Mouse (Mus musculus) lung, postnatal 0 days (tissue): ENCODE data around the gene Dpp6. TPM values are rescaled to one million over a fixed set of nuclear protein-coding genes. Genes with fewer than 3 reads are reported as not detected.

ENCODE experiments used
- ATAC-seq: fragments of 200-750 bp; cut with Nextera tagmentation; 2 replicates; pipeline ENCODE4 v1.8.0; 2017; ENCODE audit warnings: moderate library complexity
- DNase-seq: peaks from one replicate; pipeline ENCODE4 v3.0.0-alpha.2; 2016; ENCODE audit warnings: low spot score
- H3K27ac ChIP-seq: fragments of 300-500 bp; sonication (generic); 2 replicates; pipeline ENCODE4 v1.5.1; 2014; ENCODE audit warnings: antibody characterized with exemption, mild to moderate bottlenecking, low read length, mixed read lengths
- H3K27me3 ChIP-seq: fragments of 300-500 bp; sonication (generic); replicated peaks from 2 replicates; pipeline ENCODE4 v1.6.1; 2014; ENCODE audit warnings: low read length, mixed read lengths; ENCODE audit not compliant: insufficient read depth
- H3K36me3 ChIP-seq: fragments of 300-500 bp; sonication (generic); 2 replicates; pipeline ENCODE4 v1.6.1; 2014; ENCODE audit warnings: low read length, mixed read lengths; ENCODE audit not compliant: insufficient read depth
- H3K4me1 ChIP-seq: fragments of 300-500 bp; sonication (generic); 2 replicates; pipeline ENCODE4 v1.6.1; 2014; ENCODE audit warnings: antibody characterized with exemption, low read depth, low read length, mixed read lengths; ENCODE audit not compliant: insufficient read depth
- H3K4me2 ChIP-seq: fragments of 300-500 bp; sonication (generic); replicated peaks from 2 replicates; pipeline ENCODE4 v1.6.1; 2014; ENCODE audit warnings: low read depth, mild to moderate bottlenecking, low read length, moderate library complexity, mixed read lengths
- H3K4me3 ChIP-seq: fragments of 300-500 bp; sonication (generic); 2 replicates; pipeline ENCODE4 v1.5.1; 2014; ENCODE audit warnings: low read depth, low read length
- H3K9ac ChIP-seq: fragments of 300-500 bp; sonication (generic); replicated peaks from 2 replicates; pipeline ENCODE4 v1.6.1; 2014; ENCODE audit warnings: low read depth, mild to moderate bottlenecking
- H3K9me3 ChIP-seq: fragments of 300-500 bp; sonication (generic); 2 replicates; pipeline ENCODE4 v1.6.1; 2016; ENCODE audit warnings: low read length, mixed read lengths
- CTCF ChIP-seq: IDR thresholded peaks from 2 replicates; pipeline ENCODE4 v1.5.1; 2016; ENCODE audit warnings: antibody characterized with exemption, mild to moderate bottlenecking
- EP300 ChIP-seq: IDR thresholded peaks from 2 replicates; pipeline ENCODE4 v1.6.1; 2016; ENCODE audit warnings: antibody characterized with exemption, mild to moderate bottlenecking, control low read depth
- WGBS: fragments of 180-500 bp; shearing (Covaris S2); extraction: QIAGEN DNeasy Blood & Tissue Kit; methylation state at CpG from one replicate; pipeline ENCODE4 v1.1.7; 2014; 5-methylcytosine and 5-hydroxymethylcytosine counted together
- polyA plus RNA-seq: library from polyadenylated mRNA; unstranded; fragments of >200 nt; fragmentation: Nextera tagmentation; extraction: Ambion mirVana; gene quantifications from 2 replicates; pipeline ENCODE4 v1.2.1, GENCODE M21; 2015

The Dpp6 gene
- polyA plus RNA-seq, 1 experiment from 2014 or later: 0.05 TPM

DNA sequence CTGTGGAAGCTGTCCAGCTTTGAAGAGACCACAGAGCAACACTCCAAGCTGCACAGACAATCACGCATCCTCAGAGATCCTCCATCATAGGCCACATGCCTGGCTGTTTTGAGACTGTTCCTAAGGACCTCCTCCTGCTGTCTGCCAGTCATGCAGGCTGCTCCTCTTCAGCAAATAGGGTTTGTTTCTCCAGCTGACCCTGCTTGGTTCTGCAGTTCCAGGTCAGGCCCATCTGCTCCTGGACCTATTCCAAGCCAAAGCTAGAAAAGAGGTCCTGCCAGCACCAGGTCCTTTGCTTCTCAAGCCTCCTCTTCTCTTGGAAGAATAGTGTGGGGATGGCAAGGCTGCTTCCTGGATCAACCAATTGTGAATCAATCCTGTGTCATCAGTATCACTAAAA lies 556.9 kb downstream of the Dpp6 start:
- no peak for ATAC-seq
- H3K4me2 ChIP-seq: no peak overlapping the region
- H3K4me3 ChIP-seq: no peak overlapping the region
- no peak overlapping the region for H3K27ac ChIP-seq
- no peaks in the 10 kb centered on the region for H3K4me1 ChIP-seq
- no peaks in the 10 kb centered on the region for H3K9me3 ChIP-seq
- H3K9ac ChIP-seq: no peak overlapping the region
- no peaks in the 10 kb centered on the region for H3K27me3 ChIP-seq
- no peak for DNase-seq
- 73% methylated on average over 1 of the region's 1 CpGs for WGBS
- TF ChIP-seq EP300 (no peak), CTCF (no peak)
- no peaks in the 10 kb centered on the region for H3K36me3 ChIP-seq

DNA sequence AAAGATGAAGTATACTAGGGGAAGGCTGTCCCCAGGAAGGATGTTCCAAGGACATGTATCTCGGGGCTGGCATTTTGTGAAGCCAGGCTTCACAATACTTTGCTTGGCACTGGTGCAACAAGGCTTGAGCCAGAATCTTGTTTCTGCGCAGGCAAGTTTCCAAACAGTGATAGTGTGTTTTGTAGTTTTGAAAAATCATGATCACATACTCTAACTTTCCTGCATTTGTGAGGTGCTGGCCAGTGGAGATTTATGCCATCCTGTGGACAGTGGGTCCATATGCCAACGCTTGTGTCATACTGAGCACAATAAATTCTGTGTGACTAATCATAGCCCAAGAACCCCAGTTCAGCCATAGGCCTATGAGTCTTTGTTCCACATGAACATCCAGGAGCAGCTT lies 558.8 kb downstream of the Dpp6 start:
- no peak for DNase-seq
- 68% methylated on average over 3 of the region's 3 CpGs for WGBS

DNA sequence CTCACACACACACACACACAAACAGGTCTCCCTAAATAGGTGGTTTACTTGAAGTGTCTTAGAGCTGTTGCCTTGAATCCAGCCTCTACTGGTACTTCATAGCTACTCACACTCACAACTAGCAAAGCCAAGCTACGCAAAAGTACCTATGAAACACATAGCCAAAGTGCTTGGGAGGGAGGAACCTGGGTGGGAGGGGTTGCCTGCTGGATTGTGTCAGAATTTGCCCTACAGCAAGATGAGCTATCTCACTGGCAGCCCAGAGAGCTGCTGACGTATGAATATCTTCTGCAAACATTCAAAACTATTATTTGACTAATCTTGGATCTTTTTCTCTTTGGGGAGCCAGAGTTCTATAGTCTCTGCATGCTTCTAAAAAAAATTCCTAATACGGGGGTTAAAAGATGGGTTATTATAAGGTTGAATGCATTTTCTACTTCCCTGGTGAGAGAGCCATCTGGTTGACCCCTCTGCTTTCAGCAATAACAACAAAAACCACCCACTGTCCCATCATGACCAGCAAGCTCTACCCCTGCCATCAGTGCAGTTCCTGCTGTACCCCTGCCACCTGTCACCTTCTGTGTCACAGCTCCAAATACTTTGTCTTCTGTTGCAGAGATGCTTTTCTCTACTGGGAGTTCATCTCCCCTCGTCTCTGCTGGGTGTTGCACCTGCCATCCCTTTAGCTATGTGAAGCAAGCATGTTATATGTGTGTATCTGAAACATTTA lies 563.8 kb downstream of the Dpp6 start:
- 68% methylated on average over 4 of the region's 4 CpGs for WGBS
- no peak for ATAC-seq
- DNase-seq: no peak
- no peaks in the 10 kb centered on the region for H3K9me3 ChIP-seq
- no peaks in the 10 kb centered on the region for H3K4me1 ChIP-seq
- H3K9ac ChIP-seq: no peak overlapping the region
- H3K4me2 ChIP-seq: no peak overlapping the region
- H3K4me3 ChIP-seq: no peak overlapping the region
- TF ChIP-seq CTCF: no peak
- TF ChIP-seq EP300: no peak
- no peak overlapping the region for H3K27ac ChIP-seq
- H3K27me3 ChIP-seq: no peaks in the 10 kb centered on the region
- H3K36me3 ChIP-seq: no peaks in the 10 kb centered on the region

More for the DNA sequence above, 558.8 kb downstream of the Dpp6 start:
- Histone ChIP-seq H3K4me2 (no peak overlapping the region), H3K9me3 (no peaks in the 10 kb centered on the region), H3K27me3 (no peaks in the 10 kb centered on the region), H3K4me3 (no peak overlapping the region), H3K4me1 (no peaks in the 10 kb centered on the region), H3K36me3 (no peaks in the 10 kb centered on the region), H3K27ac (no peak overlapping the region), H3K9ac (no peak overlapping the region)
- TF ChIP-seq EP300 (no peak), CTCF (no peak)
- ATAC-seq: no peak

DNA sequence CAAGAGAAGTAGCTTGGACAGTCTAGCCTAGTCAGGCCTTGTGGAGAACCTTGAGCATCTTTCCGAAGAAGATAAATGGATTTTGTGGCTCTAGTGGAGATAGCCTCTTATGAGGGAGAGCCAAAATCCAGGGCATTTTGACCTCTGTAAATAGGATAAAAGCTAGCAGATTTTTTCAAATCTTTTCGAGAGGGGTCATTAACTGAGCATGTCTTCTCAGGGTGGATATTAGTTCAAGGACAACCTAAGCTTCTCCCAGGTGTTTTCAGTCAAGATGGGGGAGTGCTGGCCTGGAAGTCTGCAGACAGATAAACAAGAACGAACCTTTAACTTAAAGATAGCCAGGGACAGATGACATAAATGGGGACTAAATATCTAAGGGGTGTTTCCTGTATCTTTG lies 581.4 kb downstream of the Dpp6 start:
- 59% methylated on average over 3 of the region's 3 CpGs for WGBS
- no peak for ATAC-seq
- no peak for TF ChIP-seq CTCF
- no peak for TF ChIP-seq EP300

DNA sequence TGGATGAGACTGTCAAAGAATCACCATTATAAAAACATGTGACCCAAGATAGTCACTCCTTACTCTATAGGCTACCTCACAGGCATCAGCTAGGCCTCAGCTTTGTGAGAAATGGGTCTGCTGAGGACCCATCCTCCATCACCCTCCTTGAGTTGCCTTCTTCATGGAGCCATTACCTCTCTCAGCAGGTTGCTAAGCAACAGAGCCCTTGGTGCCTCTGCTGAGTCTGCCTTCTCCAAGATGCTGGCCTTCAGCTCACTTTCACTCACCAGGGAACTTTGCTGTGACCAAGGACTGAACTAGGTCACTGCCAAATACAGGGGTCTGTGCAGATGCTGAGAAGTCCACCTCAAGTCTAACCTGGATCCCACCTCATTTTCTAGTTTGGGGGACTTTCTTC lies 582.1 kb downstream of the Dpp6 start:
- Histone ChIP-seq H3K4me1 (no peaks in the 10 kb centered on the region), H3K27ac (no peak overlapping the region), H3K9me3 (no peaks in the 10 kb centered on the region), H3K27me3 (no peaks in the 10 kb centered on the region), H3K36me3 (no peaks in the 10 kb centered on the region), H3K9ac (no peak overlapping the region), H3K4me2 (no peak overlapping the region), H3K4me3 (no peak overlapping the region)
- no peak for ATAC-seq
- TF ChIP-seq EP300 (no peak), CTCF (no peak)
- DNase-seq: no peak

More for the DNA sequence above, 581.4 kb downstream of the Dpp6 start:
- Histone ChIP-seq H3K4me3 (no peak overlapping the region), H3K9ac (no peak overlapping the region), H3K4me1 (no peaks in the 10 kb centered on the region), H3K4me2 (no peak overlapping the region), H3K27ac (no peak overlapping the region), H3K9me3 (no peaks in the 10 kb centered on the region), H3K27me3 (no peaks in the 10 kb centered on the region), H3K36me3 (no peaks in the 10 kb centered on the region)
- no peak for DNase-seq

DNA sequence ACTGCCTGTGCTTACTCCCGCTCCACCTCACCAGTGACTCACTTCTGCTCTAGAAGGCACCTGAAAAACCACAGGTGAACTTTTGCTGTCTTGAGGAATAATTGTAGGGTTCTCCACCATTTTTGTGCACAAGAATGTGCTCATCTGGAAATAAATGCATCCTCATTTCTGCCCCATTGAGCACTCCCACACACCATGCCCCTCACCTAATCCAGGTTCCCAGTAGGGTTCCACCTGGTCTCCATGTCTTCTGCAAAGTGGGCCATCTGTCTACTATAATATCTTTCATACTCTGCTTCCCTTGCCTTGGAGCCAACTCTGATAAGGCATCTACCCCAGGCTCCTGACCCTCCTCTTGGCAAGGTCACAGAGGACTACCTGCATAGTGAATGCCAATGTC lies 585.6 kb downstream of the Dpp6 start:
- Histone ChIP-seq H3K27me3 (no peaks in the 10 kb centered on the region), H3K9ac (no peak overlapping the region), H3K9me3 (no peaks in the 10 kb centered on the region), H3K4me1 (no peaks in the 10 kb centered on the region), H3K4me2 (no peak overlapping the region), H3K4me3 (no peak overlapping the region), H3K27ac (no peak overlapping the region), H3K36me3 (no peaks in the 10 kb centered on the region)
- ATAC-seq (no peak), DNase-seq (no peak)
- WGBS: 93% methylated on average over 1 of the region's 1 CpGs
- no peak for TF ChIP-seq CTCF
- TF ChIP-seq EP300: no peak

DNA sequence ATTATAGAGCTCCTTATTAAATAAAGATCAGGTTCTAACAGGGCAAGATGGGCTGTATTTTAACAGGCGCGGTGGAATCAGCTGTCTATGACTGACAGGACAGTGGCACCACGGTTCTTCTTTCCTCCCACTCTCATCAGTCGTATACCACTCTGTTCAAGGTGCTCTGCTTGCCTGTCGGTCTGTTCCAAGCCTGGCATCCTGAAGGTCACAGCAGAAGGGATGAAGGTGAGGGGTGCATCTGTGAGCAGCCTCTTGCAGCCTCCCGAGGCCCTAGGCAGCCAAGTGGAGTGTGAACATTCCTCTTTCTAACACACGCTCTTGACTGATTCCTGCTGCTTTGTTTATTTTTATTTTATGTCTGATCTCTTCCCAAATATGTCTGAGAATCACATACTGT lies 591.9 kb downstream of the Dpp6 start:
- ATAC-seq (no peak), DNase-seq (no peak)
- Histone ChIP-seq H3K4me3 (no peak overlapping the region), H3K9me3 (no peaks in the 10 kb centered on the region), H3K27ac (no peak overlapping the region), H3K36me3 (no peaks in the 10 kb centered on the region), H3K4me2 (no peak overlapping the region), H3K9ac (no peak overlapping the region), H3K4me1 (no peaks in the 10 kb centered on the region), H3K27me3 (no peaks in the 10 kb centered on the region)
- WGBS: 61% methylated on average over 7 of the region's 7 CpGs
- TF ChIP-seq CTCF (no peak), EP300 (no peak)
